Mouse (Mus musculus) right cerebral cortex, postnatal 36 days (tissue): ENCODE measurements at regions not wholly inside any gene's neighbourhood (a gene's known extent, or its start where the extent isn't known, plus 50 kb on each side); places are given as distances from the start of the nearest gene placed in this dataset.
A peak's percentile ranks its signal among the peaks of the same experiment; 100 is the strongest.
"Not testable (repeated sequence)": the region's sequence is repeated elsewhere in the genome, so short reads cannot be mapped to it uniquely, and the experiment has no call there.

Experiments used
- DNase-seq, 2 experiments: peaks; one replicate each; pipeline ENCODE4 v3.0.0; 2022; ENCODE audit warnings: low spot score in 2 of 2, mixed read lengths in 1 of 2

- DNase-seq = no peak
Measured at GRCm38 (mm10) chr3:5806947-5807575, 56.5 kb downstream of the Gm8797 start.

- DNase-seq = no peak
Measured at GRCm38 (mm10) chr3:5811071-5811590, 60.5 kb downstream of the Gm8797 start.

- not testable (repeated sequence) for DNase-seq
Measured at GRCm38 (mm10) chr3:5820243-5820642, 69.6 kb downstream of the Gm8797 start.

- peak; percentile 100 for DNase-seq
Measured at GRCm38 (mm10) chr3:5860237-5860636, 109.6 kb downstream of the Gm8797 start.

- no peak for DNase-seq
Measured at GRCm38 (mm10) chr3:5870407-5870806, 119.8 kb downstream of the Gm8797 start.

GRCm38 (mm10) chr3:5879113-5879512, 128.5 kb downstream of the Gm8797 start:
- DNase-seq = no peak

- no peak for DNase-seq
Measured at GRCm38 (mm10) chr3:5917536-5917935, 166.9 kb downstream of the Gm8797 start.

GRCm38 (mm10) chr3:5950243-5950642, 199.6 kb downstream of the Gm8797 start:
- DNase-seq = not testable (repeated sequence)

GRCm38 (mm10) chr3:5989011-5989645, 238.5 kb downstream of the Gm8797 start:
- not testable (repeated sequence) for DNase-seq

GRCm38 (mm10) chr3:6004423-6004822, 253.8 kb downstream of the Gm8797 start:
- DNase-seq = no peak

GRCm38 (mm10) chr3:6018749-6019148, 268.1 kb downstream of the Gm8797 start:
- DNase-seq = no peak

GRCm38 (mm10) chr3:6041325-6041724, 290.7 kb downstream of the Gm8797 start:
- not testable (repeated sequence) for DNase-seq

GRCm38 (mm10) chr3:6049472-6050045, 299.0 kb downstream of the Gm8797 start:
- DNase-seq = no peak

- no peak for DNase-seq
Measured at GRCm38 (mm10) chr3:6051901-6052300, 301.3 kb downstream of the Gm8797 start.

GRCm38 (mm10) chr3:6083855-6084254, 333.2 kb downstream of the Gm8797 start:
- no peak for DNase-seq

- no peak for DNase-seq
Measured at GRCm38 (mm10) chr3:6087267-6087666, 336.7 kb downstream of the Gm8797 start.

GRCm38 (mm10) chr3:6093931-6094330, 343.3 kb downstream of the Gm8797 start:
- DNase-seq = no peak

- DNase-seq = not testable (repeated sequence)
Measured at GRCm38 (mm10) chr3:6094410-6094809, 343.8 kb downstream of the Gm8797 start.

- DNase-seq = no peak
Measured at GRCm38 (mm10) chr3:6100863-6101262, 350.3 kb downstream of the Gm8797 start.

- no peak for DNase-seq
Measured at GRCm38 (mm10) chr3:6102866-6103265, 352.3 kb downstream of the Gm8797 start.

GRCm38 (mm10) chr3:6106659-6107058, 356.1 kb downstream of the Gm8797 start:
- no peak for DNase-seq

GRCm38 (mm10) chr3:6107377-6108155, 357.0 kb downstream of the Gm8797 start:
- DNase-seq = no peak
